Mouse (Mus musculus): ENCODE data around the gene Camkmt. TPM values are rescaled to one million over a fixed set of nuclear protein-coding genes. Genes with fewer than 3 reads are reported as not detected.

The Camkmt gene
- total RNA-seq, 2 experiments from 2014 or later = 6.3 to 7.6 TPM

DNA sequence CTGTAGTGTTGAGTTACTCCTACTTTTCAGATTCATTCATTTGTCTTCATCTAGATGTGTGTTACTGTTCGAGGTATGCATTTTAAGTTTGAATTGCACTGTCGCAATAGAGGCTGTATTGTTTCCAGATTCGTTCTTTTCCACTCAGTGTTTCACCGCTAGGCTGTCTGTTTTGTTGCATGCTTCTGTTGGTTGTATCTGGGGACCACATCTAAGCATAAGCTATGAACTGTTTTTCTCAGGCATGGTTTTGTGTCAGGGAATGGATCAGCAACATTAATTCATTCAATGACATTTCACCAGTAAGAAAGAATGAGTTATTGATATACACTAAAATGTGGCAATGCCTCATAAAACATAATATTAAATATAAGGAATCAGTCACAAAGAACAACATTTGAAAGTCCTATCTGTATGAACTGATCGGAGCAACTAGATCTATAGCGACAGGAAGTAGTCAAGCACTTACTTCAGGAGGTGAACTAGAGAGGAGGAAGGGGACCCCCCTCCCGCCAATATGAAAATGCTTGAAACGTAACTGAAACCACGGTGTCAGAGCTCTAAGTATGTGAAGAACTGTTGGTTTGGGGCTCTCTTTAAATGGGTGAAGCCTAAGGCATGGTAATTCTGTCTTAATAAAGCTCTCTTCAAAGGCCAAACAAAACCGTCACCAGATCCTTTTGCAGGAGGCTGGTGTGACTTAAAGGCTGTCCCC is 80.3 kb downstream of the Camkmt start:
- no peak for DNase-seq

DNA sequence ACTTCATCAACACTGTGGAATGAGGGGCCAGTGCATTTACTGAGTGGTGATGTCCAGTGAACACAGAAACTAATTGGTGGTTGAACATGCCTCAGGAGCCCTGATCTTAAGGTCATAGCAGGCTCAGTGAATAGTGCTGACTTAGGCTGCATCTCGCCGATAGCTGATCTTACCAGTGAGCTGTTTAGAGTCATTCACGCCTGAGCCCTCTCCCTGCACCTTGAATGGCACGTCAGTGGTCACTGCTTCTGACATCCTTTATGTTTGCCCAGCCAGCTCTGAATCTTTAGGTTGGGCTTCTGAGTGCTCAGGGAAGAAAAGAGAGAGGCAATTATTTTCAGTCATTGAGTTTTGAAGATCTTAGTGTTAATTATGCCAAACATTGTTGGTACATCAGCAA is 81.6 kb downstream of the Camkmt start:
- DNase-seq = no peak

DNA sequence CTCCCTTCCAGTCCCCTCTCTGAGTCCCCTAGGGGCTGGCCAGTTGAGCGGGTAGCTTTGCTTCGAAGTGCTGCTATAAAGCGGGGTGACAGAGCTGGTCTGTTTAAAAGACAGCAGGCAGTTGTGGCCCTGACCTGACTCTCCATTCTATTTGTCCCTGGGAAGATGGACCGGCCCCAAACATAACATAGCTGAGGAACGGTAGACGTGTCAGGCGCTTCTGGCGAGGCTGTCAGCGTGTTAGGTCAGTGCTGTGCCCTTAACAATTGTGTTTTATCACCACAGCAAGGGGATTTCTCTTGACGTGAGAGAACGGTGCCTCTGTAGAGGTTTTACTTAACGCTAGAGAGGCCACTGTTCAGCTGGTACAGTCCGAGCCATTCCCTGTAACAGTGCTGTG is 86.9 kb downstream of the Camkmt start:
- DNase-seq = peak; percentile 23 to 65

DNA sequence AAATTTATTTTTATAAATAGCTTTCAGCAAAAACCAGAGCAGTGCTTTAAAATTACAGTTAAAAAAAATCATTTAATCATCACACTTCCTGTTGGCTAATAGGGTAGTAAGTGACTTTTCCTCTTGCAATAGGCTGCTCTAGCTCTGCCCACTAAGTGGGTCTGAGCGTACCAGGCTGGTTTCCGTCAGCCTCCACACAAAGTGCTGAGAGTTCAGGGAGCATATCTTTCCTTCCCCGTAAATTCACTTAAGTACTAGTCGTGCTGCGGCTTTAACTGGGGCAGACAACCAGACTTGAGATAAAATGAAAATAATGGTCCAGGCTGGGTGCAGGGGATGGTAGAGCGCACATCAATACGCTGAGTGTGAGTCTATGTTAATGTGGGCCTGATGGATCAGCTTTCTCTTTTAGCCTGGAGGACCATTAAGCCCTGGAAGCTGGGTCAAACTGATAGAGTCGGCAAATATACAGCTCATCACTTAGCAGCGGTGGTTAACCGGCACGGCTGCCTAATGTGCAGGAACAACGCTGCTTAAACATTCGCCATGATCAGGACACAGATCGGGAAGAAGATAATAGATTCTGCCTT is 90.2 kb downstream of the Camkmt start:
- DNase-seq = no peak

DNA sequence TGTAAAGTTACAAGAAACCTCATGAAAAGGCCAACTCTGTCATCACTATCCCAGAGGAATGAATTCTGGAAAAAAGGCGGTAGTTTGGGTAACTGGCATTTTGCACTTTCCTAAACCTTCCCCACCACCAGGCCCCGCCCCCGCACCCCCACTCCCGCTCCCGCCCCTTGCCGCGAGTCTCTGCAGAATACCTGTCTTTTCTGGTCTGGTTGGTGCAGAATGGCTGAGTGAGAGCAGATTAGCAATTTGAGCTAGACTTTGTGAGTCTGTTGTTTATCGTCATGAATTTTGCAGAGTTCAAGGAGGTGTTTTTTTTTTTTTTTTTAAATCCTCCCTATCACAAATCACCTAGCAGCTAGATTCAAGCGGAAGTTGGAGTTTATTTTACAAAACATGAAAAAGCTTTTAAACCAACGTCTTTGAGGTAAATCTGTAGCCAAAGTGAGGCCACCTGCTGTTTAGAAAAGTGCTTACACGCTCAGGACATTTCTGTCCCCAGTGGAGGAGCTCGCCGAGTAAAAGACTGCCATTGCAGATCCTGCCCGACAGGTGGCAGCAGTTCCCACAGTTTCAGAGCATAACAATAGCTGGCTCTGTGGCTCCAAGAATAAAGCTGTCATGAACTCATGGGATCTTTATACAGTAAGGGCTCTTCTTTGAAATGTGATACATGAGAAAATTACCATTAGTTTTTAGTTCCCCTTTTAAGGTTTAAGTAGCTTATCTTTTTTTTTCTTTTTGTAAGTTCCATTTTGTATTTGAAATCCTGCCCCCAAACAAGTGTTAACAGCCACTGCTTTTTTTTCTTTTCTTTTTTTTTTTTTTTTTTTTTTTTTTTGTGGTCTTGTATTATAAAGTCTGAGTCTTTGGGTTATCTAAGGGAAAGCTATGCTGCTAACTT is 99.1 kb downstream of the Camkmt start:
- peak; percentile 86 for DNase-seq

DNA sequence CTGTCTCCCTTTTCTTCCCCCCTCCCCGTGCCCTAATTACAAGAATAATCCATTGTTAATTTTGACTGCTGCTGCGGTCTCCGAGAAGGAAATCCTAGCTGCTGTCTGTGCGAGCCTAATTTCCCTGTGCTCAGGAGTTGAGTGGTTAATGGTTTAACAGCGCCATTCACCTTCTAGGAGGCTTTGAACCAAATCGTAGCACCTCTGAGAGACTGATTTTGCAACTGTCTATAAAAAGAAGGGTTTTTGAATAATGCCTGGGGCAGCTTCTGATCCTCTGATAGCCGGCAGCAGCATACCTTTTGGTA is 99.7 kb downstream of the Camkmt start:
- no peak for DNase-seq

DNA sequence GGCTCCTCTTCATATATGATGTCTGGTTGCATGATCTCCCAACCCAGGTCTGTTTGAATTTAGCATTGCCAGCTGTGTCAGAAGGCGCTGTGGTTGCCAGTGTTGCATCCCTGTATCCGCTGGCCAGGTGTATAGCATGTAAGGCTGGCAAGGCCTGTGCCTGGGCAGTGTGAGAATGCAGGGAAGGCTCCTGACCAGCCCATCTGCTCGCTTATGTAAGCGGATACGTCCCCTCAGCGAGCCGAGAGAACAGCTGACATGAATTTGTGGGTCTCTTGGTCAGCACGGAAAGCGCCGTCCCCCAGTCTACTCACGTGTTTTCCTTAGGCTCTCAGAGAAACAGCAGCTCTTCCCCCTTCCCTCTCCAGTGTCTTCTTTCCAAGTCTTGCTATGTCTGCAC is 102.9 kb downstream of the Camkmt start:
- no peak for DNase-seq

DNA sequence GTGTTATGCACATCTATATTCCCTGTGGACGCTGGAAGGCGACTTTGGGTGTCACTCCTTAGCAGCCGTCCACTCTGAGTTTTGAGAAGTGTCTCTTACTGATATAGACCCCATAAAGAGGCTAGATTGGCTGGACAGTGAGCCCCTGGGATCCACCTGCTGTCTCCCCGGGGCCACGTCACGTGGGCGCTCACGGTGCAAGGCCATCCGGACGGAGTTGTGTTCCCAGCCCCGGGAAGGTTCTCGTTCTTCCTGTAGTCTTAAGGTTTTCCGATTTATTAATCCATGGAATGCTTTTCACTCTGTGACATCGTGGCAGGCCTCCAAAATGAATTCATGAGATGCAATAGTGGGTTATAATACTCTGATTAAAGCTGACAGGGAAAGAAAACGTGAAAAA is 108.4 kb downstream of the Camkmt start:
- DNase-seq = no peak

DNA sequence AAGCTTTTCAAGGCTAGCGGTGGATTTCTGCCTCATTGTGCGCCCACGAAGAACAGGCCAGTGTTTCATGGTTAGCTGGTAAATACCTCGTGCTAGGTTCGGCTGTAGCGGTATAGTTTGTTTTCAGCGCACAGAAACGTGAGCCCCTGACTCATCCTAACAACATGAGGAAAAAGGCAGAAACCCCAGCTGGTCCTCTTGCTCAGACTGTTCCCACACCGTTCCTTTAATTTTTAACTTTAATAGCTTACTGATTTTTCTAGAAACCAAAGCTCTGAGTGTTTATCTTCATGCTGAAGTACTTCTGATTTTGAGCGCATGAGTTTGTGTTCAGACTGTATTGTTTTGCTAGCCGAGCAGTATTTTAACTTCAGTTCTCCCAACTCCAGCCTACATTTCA is 109.0 kb downstream of the Camkmt start:
- DNase-seq = no peak

DNA sequence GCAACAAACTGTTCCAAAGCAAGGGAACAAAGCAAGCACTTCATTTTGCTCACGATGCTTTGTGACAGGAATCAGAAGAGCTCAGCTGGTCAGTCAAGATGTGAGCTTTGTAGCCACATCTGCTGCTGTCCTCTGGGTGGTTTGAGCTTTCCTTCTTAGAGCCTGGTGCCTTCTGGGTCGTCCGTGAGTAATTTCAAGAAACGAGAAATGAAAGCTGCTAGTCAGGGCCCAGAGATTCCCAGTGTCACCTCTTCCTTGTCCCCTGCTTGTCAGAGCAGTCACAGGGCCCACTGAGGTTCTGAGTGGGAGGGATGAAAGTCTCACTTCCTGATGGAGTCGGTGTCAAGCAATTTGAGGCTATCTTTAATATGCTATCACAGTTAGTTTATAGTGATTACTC is 127.7 kb downstream of the Camkmt start:
- no peak for DNase-seq

DNA sequence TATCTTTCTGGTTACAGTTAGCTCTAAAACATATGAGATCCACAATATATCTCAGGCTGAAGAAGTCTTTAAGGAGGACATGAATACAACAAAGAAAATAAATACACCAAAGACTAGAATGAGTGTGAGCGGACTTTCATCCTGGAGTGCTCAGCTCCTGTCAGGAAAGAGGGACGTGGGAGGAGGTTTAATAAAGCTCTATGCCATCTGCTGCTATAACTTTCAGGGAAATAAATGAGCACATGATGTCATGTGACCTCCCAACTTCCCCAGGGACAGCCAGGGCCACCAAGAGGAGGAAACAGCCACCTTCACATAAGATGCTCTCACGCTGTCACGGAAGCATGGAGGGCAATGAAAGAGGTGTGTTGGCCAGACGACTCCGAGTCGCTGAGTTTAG is 151.8 kb downstream of the Camkmt start:
- DNase-seq = no peak

DNA sequence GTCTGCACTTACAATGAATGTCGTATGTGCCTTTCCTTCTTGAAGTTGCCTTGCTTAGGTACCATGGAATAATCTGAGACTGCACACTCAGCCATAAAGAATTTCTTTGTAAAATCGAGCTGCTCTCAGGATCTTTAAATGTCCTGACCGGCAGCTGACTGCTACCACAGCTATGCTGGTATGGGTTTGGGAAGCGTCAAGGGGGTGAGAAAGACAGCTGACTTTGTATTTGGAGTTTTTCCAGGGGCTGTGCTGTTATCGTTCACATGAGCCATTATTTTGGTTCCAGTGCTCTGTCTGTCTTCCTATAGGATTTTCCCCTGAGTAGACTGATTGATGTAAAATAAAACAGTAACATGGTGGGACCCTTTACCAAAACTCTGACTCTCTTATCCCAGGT is 158.6 kb downstream of the Camkmt start:
- DNase-seq = no peak

DNA sequence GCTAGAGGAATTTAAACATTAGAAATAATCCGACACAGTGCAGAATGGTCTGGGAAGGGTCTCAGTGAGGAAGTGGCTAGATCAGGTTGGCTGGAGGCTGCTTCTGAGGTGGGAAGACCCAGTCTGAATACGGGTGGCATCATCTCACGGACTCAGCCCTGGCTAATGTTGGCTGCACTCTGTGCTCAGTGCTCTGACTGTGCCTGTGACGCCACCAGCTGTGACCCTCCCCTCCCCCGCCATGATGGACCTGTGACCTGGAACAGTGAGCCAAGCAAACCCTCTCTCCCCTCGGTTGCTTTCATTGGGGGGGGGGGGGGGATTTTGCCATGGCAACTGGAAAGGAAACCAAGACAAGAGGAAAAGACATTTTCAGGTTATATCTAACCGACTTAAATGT is 159.4 kb downstream of the Camkmt start:
- no peak for DNase-seq

DNA sequence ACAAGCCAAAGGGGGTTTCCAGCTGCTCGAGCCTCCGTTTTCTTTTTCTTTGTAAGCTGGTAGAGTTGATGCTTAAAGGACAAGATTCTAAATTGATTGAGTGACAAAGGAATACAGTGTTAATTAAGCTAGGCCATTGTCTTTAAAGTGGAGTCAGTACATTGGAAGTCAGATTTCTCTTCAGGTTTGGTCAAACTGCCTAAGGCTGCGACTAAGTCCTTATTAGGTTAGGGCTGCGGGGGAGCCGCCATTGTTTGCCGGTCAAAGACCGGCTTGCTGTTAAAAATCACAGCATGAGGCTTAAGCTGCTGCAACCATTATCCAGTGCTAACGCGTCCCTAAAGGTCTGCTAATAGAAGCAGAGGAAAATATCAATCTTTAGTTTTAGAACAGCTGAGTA is 166.6 kb downstream of the Camkmt start:
- DNase-seq = no peak

DNA sequence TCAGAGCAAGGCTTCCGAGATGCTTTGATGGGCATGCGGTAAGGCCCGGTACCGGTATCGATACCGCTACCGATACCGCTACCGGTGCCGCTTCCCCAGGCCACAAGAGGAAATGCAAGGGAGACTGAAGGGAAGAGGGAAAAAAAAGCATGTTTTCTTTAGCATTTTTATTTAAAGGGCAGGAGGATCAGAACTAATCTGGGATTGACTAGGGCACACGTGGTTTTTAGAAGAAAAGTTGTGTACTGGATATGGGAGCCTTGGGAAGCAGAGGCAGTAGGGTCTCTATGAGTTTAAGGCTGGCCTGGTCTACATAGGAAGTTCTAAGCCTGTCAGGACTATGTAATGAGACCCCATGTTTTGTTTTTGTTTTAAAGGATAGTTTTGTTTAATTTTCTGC is 167.0 kb downstream of the Camkmt start:
- no peak for DNase-seq

DNA sequence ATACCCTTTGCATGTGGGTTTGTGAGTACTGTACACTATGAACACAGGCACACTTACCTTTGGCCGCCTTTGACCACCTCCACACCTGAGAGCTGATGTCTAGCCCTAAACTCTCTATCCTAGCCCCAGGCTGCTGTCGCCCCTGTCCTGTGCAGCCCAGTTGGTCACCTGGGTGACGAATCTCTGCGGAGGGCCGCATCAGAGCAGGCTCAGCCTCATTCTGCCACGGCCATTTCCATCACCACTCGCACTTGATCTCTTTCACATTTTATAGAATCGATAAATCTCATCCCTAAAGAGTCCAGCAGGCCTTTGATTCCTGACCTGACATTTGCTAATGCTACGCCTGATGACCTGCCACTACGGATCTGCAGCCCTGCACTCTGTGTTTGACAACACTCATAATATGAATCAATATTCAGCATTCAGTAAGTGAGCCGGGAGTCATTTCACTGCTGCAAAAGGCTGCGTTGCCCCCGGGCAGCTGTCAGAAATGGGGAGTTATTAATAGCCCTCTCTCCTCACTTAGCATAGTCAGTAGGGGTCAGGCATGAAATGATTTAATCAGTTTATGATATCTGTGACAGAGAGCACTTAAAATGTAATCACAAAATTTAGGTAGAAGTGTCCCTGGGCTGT is 168.5 kb downstream of the Camkmt start:
- no peak for DNase-seq

DNA sequence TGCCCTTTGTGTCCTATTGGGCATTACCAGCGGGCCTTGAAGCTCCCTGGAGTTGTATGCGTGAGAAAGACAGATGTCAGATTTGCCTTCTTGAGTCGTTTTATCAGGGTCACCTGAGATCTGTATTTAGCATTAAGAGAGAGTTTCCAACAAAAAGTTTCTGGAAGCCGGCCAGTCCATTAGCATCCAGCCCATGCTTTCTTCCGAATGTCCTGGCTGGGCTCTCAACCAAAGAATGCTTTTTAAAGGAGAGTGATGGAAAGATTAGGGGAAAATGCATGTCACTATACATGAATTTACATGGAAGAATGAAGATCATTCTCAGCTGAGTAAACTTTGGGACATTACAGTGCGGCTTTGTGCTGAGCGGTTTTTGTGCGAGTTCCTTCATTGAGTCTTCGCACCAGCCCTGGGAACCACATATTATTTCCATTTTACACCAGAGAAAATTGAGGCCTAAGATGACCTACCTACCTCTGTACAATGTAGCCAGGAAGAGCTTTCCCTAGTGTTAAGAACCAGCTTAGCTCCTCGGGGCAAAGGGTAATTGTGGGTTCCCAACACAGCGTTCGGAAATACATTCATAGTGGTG is 176.6 kb downstream of the Camkmt start:
- DNase-seq = no peak

DNA sequence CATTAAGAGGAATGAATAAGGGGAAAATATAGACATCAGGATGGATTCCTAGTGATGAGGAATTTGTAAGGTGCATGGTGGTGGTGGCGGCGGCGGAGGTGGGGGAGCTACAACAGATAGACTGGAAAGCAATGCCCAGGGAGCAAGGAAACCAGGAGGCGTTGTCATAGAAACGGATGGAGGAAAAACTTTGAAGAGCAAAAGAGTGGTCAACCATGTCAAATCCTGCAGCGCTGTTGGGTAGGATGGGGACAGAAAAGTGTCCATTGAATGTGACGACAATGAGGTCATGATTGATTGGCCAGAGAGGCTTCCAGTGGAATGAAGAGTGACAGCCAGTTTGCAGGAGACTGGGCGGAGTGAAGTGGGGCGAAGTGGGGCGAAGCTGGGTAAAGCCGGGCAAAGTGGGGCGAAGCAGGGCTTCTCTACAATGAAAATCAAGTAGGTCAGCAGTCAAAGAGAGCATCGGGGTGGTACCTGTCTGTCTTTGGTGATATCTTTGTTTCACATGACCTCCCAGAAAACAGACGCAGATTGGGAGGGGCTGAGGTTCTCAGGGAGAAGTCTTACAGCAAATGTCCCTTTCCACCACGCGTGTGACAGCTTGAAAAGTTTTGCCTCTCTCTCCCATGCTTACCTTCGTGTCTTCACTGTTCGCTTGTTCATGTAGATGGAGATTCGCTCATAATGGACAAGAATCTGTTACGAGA is 181.3 kb downstream of the Camkmt start:
- no peak for DNase-seq

DNA sequence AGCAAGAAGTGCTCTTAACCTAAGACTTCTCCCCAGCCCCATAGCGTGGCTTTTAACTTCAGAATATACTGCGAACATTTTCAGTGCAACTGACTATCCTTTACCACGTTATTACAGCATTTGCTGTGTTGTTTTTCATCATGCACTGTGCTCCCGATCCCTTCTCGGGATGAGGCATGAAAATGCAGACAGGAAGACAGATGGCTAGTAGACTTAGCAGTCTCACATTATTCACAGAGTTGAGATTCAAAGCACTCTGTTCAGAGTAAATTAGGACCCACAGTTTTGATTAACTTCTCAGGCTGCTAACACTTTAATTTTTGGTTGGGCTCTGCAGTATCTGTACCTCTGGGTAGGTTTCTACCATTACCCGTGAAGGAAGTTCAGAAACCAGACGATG is 189.4 kb downstream of the Camkmt start:
- no peak for DNase-seq

DNA sequence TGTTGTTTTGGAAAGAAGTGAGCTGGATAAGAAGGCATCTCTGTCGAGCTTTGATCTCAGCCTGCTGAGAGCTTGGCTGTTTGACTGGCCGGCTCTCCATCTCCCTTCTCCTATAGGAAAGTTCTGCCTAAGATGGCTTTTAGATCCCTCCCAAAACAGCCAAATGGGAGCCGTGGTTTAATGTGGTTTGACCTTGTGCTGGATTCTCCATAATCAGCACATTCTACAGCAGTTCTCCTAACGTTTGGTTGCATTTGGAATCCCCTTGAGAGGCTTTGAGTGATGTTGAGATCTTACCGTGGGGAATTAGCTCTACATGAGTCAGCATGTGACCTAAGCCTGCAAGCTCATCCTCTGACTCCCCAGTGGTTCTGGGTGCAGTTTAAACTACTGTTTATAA is 192.1 kb downstream of the Camkmt start:
- no peak for DNase-seq

DNA sequence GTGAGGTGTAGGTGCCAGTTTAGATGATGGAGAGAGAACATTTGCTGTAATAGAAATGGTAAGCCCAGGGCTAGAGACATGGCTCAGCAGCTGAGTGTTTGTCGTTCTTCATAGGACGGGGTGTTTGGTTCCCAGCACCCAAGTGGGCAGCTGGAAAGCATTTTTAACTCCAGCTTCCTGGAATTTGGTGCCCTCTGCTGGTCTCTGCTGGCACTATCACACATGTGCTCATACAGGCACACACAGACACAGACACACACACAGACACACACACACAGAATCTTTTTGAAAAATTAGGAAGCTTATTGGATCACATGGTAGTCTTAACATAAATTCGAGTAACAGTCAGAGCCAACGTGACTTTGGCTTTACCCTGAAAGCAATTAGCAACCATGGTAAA is 200.8 kb downstream of the Camkmt start:
- DNase-seq = no peak

DNA sequence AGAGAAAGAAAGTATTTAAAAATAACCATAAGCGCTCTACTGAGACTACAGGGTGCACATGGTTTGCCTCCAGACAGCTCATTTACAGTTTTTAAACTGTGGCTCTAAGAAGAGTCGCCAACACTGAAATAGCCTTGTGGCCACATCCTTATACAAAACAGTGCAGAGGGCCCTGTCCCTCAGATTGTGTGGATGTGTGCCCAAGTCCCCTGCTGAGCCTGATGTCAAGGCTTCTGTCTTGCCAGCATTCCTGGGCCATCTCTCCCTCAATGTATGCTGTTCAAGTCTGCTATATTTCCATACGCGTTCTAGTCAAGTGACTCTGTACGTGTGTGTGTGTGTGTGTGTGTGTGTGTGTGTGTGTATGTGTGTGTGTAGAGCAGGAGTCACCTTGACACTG is 201.2 kb downstream of the Camkmt start:
- DNase-seq = no peak

Data from adrenal gland, postnatal 36 days (tissue).